Mouse (Mus musculus): Measurements from ENCODE around the gene Idnk. TPM values are rescaled to one million over a fixed set of nuclear protein-coding genes. Genes with fewer than 3 reads are reported as not detected.

The Idnk gene
- polyA plus RNA-seq, 1 experiment from 2014 or later: 60.0 TPM

- Histone ChIP-seq H3K9ac (replicated peaks; ENCODE audit: low read depth, low read length) (no peak overlapping the region), H3K27ac (ENCODE audit: low read length) (no peak overlapping the region), H3K4me3 (replicated peaks; ENCODE audit: low read length) (no peak overlapping the region), H3K27me3 (replicated peaks; ENCODE audit: control insufficient read depth, insufficient read depth, low read length) (no peaks in the 10 kb centered on the region), H3K4me1 (replicated peaks; ENCODE audit: control insufficient read depth, insufficient read depth, low read length) (no peaks in the 10 kb centered on the region), H3K4me2 (ENCODE audit: low read length) (no peak overlapping the region), H3K36me3 (ENCODE audit: control insufficient read depth, insufficient read depth) (peaks cover 15% of the 10 kb centered on the region), H3K9me3 (ENCODE audit: control insufficient read depth, low read length) (no peaks in the 10 kb centered on the region)
- no peak for ATAC-seq
- WGBS: 97% methylated on average over 7 of the region's 7 CpGs
These were observed 40.7 kb downstream of the Idnk start for GRCm38 (mm10) chr13:58197981-58198640.

- Histone ChIP-seq H3K4me3 (replicated peaks; ENCODE audit: low read length) (no peak overlapping the region), H3K36me3 (ENCODE audit: control insufficient read depth, insufficient read depth) (peaks cover 11% of the 10 kb centered on the region), H3K4me2 (ENCODE audit: low read length) (no peak overlapping the region), H3K4me1 (replicated peaks; ENCODE audit: control insufficient read depth, insufficient read depth, low read length) (no peaks in the 10 kb centered on the region), H3K9me3 (ENCODE audit: control insufficient read depth, low read length) (no peaks in the 10 kb centered on the region), H3K9ac (replicated peaks; ENCODE audit: low read depth, low read length) (no peak overlapping the region), H3K27ac (ENCODE audit: low read length) (no peak overlapping the region), H3K27me3 (replicated peaks; ENCODE audit: control insufficient read depth, insufficient read depth, low read length) (no peaks in the 10 kb centered on the region)
- no peak for ATAC-seq
- WGBS: 90% methylated on average over 6 of the region's 6 CpGs
These were observed 43.9 kb downstream of the Idnk start for GRCm38 (mm10) chr13:58201343-58201742.

- WGBS: 90% methylated on average over 3 of the region's 3 CpGs
- H3K4me1 ChIP-seq (replicated peaks; ENCODE audit: control insufficient read depth, insufficient read depth, low read length): no peaks in the 10 kb centered on the region
- no peak for ATAC-seq
- no peak overlapping the region for H3K27ac ChIP-seq (ENCODE audit: low read length)
- peaks cover 10% of the 10 kb centered on the region for H3K36me3 ChIP-seq (ENCODE audit: control insufficient read depth, insufficient read depth)
- no peaks in the 10 kb centered on the region for H3K27me3 ChIP-seq (replicated peaks; ENCODE audit: control insufficient read depth, insufficient read depth, low read length)
- H3K4me2 ChIP-seq (ENCODE audit: low read length): no peak overlapping the region
- no peak overlapping the region for H3K9ac ChIP-seq (replicated peaks; ENCODE audit: low read depth, low read length)
- no peak overlapping the region for H3K4me3 ChIP-seq (replicated peaks; ENCODE audit: low read length)
- H3K9me3 ChIP-seq (ENCODE audit: control insufficient read depth, low read length): no peaks in the 10 kb centered on the region
These were observed 44.5 kb downstream of the Idnk start for GRCm38 (mm10) chr13:58201908-58202307.

GRCm38 (mm10) chr13:58202903-58203302, 45.5 kb downstream of the Idnk start:
- ATAC-seq: no peak
- Histone ChIP-seq H3K9ac (replicated peaks; ENCODE audit: low read depth, low read length) (no peak overlapping the region), H3K9me3 (ENCODE audit: control insufficient read depth, low read length) (no peaks in the 10 kb centered on the region), H3K27me3 (replicated peaks; ENCODE audit: control insufficient read depth, insufficient read depth, low read length) (no peaks in the 10 kb centered on the region), H3K4me2 (ENCODE audit: low read length) (no peak overlapping the region), H3K4me1 (replicated peaks; ENCODE audit: control insufficient read depth, insufficient read depth, low read length) (no peaks in the 10 kb centered on the region), H3K27ac (ENCODE audit: low read length) (no peak overlapping the region), H3K36me3 (ENCODE audit: control insufficient read depth, insufficient read depth) (peaks cover 4% of the 10 kb centered on the region), H3K4me3 (replicated peaks; ENCODE audit: low read length) (no peak overlapping the region)
- 96% methylated on average over 1 of the region's 1 CpGs for WGBS

GRCm38 (mm10) chr13:58204202-58204601, 46.8 kb downstream of the Idnk start:
- no peaks in the 10 kb centered on the region for H3K4me1 ChIP-seq (replicated peaks; ENCODE audit: control insufficient read depth, insufficient read depth, low read length)

GRCm38 (mm10) chr13:58204986-58205385, 47.5 kb downstream of the Idnk start:
- Histone ChIP-seq H3K4me2 (ENCODE audit: low read length) (no peak overlapping the region), H3K27ac (ENCODE audit: low read length) (no peak overlapping the region), H3K36me3 (ENCODE audit: control insufficient read depth, insufficient read depth) (no peaks in the 10 kb centered on the region), H3K27me3 (replicated peaks; ENCODE audit: control insufficient read depth, insufficient read depth, low read length) (no peaks in the 10 kb centered on the region), H3K4me1 (replicated peaks; ENCODE audit: control insufficient read depth, insufficient read depth, low read length) (no peaks in the 10 kb centered on the region), H3K9ac (replicated peaks; ENCODE audit: low read depth, low read length) (no peak overlapping the region), H3K9me3 (ENCODE audit: control insufficient read depth, low read length) (no peaks in the 10 kb centered on the region), H3K4me3 (replicated peaks; ENCODE audit: low read length) (no peak overlapping the region)
- no peak for ATAC-seq
- 62% methylated on average over 4 of the region's 4 CpGs for WGBS

More at GRCm38 (mm10) chr13:58204202-58204601, 46.8 kb downstream of the Idnk start:
- Histone ChIP-seq H3K4me3 (replicated peaks; ENCODE audit: low read length) (no peak overlapping the region), H3K27ac (ENCODE audit: low read length) (no peak overlapping the region), H3K36me3 (ENCODE audit: control insufficient read depth, insufficient read depth) (no peaks in the 10 kb centered on the region), H3K9me3 (ENCODE audit: control insufficient read depth, low read length) (no peaks in the 10 kb centered on the region), H3K4me2 (ENCODE audit: low read length) (no peak overlapping the region), H3K27me3 (replicated peaks; ENCODE audit: control insufficient read depth, insufficient read depth, low read length) (no peaks in the 10 kb centered on the region), H3K9ac (replicated peaks; ENCODE audit: low read depth, low read length) (no peak overlapping the region)
- 95% methylated on average over 3 of the region's 3 CpGs for WGBS
- ATAC-seq: no peak

GRCm38 (mm10) chr13:58206084-58206483, 48.6 kb downstream of the Idnk start:
- WGBS: 94% methylated on average over 4 of the region's 4 CpGs
- Histone ChIP-seq H3K4me3 (replicated peaks; ENCODE audit: low read length) (no peak overlapping the region), H3K4me1 (replicated peaks; ENCODE audit: control insufficient read depth, insufficient read depth, low read length) (no peaks in the 10 kb centered on the region), H3K9ac (replicated peaks; ENCODE audit: low read depth, low read length) (no peak overlapping the region), H3K36me3 (ENCODE audit: control insufficient read depth, insufficient read depth) (no peaks in the 10 kb centered on the region), H3K4me2 (ENCODE audit: low read length) (no peak overlapping the region), H3K27ac (ENCODE audit: low read length) (no peak overlapping the region), H3K9me3 (ENCODE audit: control insufficient read depth, low read length) (no peaks in the 10 kb centered on the region), H3K27me3 (replicated peaks; ENCODE audit: control insufficient read depth, insufficient read depth, low read length) (no peaks in the 10 kb centered on the region)
- ATAC-seq: no peak

GRCm38 (mm10) chr13:58210441-58210840, 53.0 kb downstream of the Idnk start:
- ATAC-seq: no peak
- Histone ChIP-seq H3K27me3 (replicated peaks; ENCODE audit: control insufficient read depth, insufficient read depth, low read length) (no peaks in the 10 kb centered on the region), H3K4me3 (replicated peaks; ENCODE audit: low read length) (no peak overlapping the region), H3K4me2 (ENCODE audit: low read length) (no peak overlapping the region), H3K36me3 (ENCODE audit: control insufficient read depth, insufficient read depth) (no peaks in the 10 kb centered on the region), H3K4me1 (replicated peaks; ENCODE audit: control insufficient read depth, insufficient read depth, low read length) (peaks cover 20% of the 10 kb centered on the region), H3K27ac (ENCODE audit: low read length) (no peak overlapping the region), H3K9me3 (ENCODE audit: control insufficient read depth, low read length) (no peaks in the 10 kb centered on the region), H3K9ac (replicated peaks; ENCODE audit: low read depth, low read length) (no peak overlapping the region)
- WGBS: 75% methylated on average over 5 of the region's 5 CpGs

GRCm38 (mm10) chr13:58212530-58212929, 55.1 kb downstream of the Idnk start:
- H3K9me3 ChIP-seq (ENCODE audit: control insufficient read depth, low read length): no peaks in the 10 kb centered on the region
- 72% methylated on average over 2 of the region's 2 CpGs for WGBS
- ATAC-seq: no peak
- H3K9ac ChIP-seq (replicated peaks; ENCODE audit: low read depth, low read length): no peak overlapping the region
- no peaks in the 10 kb centered on the region for H3K36me3 ChIP-seq (ENCODE audit: control insufficient read depth, insufficient read depth)
- 0 out of 2 replicates have a peak, but pooled peaks cover under 1% of the 10 kb centered on the region for H3K27me3 ChIP-seq (replicated peaks; ENCODE audit: control insufficient read depth, insufficient read depth, low read length)
- H3K4me3 ChIP-seq (replicated peaks; ENCODE audit: low read length): no peak overlapping the region
- H3K27ac ChIP-seq (ENCODE audit: low read length): no peak overlapping the region
- H3K4me2 ChIP-seq (ENCODE audit: low read length): no peak overlapping the region
- H3K4me1 ChIP-seq (replicated peaks; ENCODE audit: control insufficient read depth, insufficient read depth, low read length): peaks cover 25% of the 10 kb centered on the region

- no peak overlapping the region for H3K9ac ChIP-seq (replicated peaks; ENCODE audit: low read depth, low read length)
- WGBS: 65% methylated on average over 8 of the region's 8 CpGs
- H3K27me3 ChIP-seq (replicated peaks; ENCODE audit: control insufficient read depth, insufficient read depth, low read length): 0 out of 2 replicates have a peak, but pooled peaks cover 2% of the 10 kb centered on the region
- no peak for ATAC-seq
- no peak overlapping the region for H3K27ac ChIP-seq (ENCODE audit: low read length)
- H3K4me2 ChIP-seq (ENCODE audit: low read length): peak overlapping the region; percentile 94
- peaks cover 25% of the 10 kb centered on the region for H3K4me1 ChIP-seq (replicated peaks; ENCODE audit: control insufficient read depth, insufficient read depth, low read length)
- no peaks in the 10 kb centered on the region for H3K36me3 ChIP-seq (ENCODE audit: control insufficient read depth, insufficient read depth)
- no peak overlapping the region for H3K4me3 ChIP-seq (replicated peaks; ENCODE audit: low read length)
- H3K9me3 ChIP-seq (ENCODE audit: control insufficient read depth, low read length): no peaks in the 10 kb centered on the region
These were observed 56.4 kb downstream of the Idnk start for GRCm38 (mm10) chr13:58213801-58214200.
